Mouse (Mus musculus): ENCODE results near the gene Lama4. TPM values are rescaled to one million over a fixed set of nuclear protein-coding genes. Genes with fewer than 3 reads are reported as not detected.

The Lama4 gene
- polyA plus RNA-seq, 1 experiment from 2014 or later: 14.8 TPM

DNA sequence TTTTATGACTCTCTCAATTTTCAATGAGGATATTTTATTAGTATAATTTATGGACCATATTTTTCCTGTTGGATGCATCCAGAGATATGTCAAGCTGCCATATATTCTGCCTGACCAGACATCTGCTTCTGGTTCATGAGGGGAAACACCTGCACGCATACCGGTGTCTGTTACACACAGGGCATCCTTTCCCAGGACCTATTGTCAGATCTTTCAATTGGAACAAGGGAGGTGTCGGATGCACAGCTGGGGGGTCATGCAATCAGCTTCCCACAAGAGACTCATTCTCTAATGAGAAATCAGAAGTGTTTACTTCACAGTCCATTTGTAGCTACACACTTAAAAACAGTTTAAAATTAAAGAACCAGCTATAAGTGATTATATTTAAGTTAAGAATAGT is 20.7 kb downstream of the Lama4 start:
- Histone ChIP-seq H3K36me3 (ENCODE audit: control insufficient read depth, insufficient read depth, low read length) (no peaks in the 10 kb centered on the region), H3K4me1 (ENCODE audit: control insufficient read depth, insufficient read depth, low read length) (peaks cover 3% of the 10 kb centered on the region; the same call in 1 of the 2 replicates), H3K4me3 (ENCODE audit: low read depth, low read length) (no peak overlapping the region), H3K9me3 (ENCODE audit: control insufficient read depth, low read length) (no peaks in the 10 kb centered on the region), H3K27me3 (ENCODE audit: control insufficient read depth, insufficient read depth, low read length) (no peaks in the 10 kb centered on the region), H3K27ac (ENCODE audit: low read depth, low read length) (no peak overlapping the region), H3K9ac (ENCODE audit: low read length) (no peak overlapping the region), H3K4me2 (no peak overlapping the region)
- DNase-seq (ENCODE audit: low spot score, missing footprints) (no peak), ATAC-seq (ENCODE audit: low FRiP score) (no peak)
- WGBS: 71% methylated on average over 3 of the region's 3 CpGs

DNA sequence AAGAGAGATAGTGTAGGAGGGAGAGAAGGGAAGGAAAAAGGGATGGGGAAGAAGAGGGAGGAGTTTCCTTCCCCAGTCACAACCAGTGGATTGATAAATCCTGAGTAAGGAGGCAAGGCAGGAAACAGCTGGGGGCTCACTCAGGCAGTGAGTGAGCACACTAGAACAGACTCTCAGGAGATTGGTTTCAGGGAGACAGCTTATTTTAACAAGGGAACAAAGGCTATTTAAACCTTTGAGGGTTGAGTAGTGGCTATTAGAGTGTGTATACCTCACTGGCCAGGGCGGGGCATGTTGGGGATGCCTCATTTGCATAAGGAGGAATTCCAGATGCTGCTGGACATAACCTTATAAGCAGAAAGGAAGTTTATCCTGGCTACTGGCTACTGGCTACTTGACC is 27.5 kb downstream of the Lama4 start:
- Histone ChIP-seq H3K9ac (ENCODE audit: low read length) (no peak overlapping the region), H3K27ac (ENCODE audit: low read depth, low read length) (no peak overlapping the region)

DNA sequence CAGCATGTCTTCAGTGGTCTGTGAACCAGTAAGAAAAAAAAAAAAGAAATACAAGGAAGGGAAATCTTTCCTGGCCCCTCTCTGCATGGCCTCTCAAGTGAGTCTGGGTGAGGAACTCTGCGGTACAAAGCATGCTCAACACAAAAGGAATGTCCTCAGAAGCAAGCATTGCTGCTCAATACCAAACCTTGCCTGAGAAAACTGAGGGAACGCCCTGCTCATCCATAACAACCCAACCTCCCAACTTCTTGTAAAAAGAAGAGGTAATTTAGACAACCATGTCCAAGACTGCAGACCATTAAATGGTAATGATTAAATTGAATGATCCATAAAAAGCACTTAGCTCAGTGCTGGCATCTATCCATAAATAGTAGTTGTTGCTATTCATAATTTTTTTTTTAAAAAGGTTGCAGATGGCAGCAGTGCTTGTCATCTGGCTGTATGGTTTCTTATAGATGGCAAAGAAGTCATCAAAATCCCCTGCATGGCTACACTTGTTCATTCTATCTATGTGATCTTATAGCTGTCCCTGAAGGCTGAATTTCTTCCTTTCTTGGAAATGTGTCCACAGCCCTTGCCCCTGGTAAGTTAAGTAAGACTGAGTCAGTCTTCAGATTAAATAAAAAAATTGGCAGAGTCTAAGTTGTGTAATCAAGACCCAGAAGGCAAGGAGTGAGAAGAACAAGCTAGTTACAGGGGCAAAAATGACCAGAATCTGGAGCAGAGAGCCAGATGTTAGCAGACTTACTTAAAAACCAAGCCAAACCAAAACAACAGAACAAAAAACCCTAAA is 28.5 kb downstream of the Lama4 start:
- no peaks in the 10 kb centered on the region for H3K36me3 ChIP-seq (ENCODE audit: control insufficient read depth, insufficient read depth, low read length)
- DNase-seq (ENCODE audit: low spot score, missing footprints) (no peak), ATAC-seq (ENCODE audit: low FRiP score) (no peak)
- no peaks in the 10 kb centered on the region for H3K4me1 ChIP-seq (ENCODE audit: control insufficient read depth, insufficient read depth, low read length)
- no peak overlapping the region for H3K9ac ChIP-seq (ENCODE audit: low read length)
- no peaks in the 10 kb centered on the region for H3K9me3 ChIP-seq (ENCODE audit: control insufficient read depth, low read length)
- H3K4me3 ChIP-seq (ENCODE audit: low read depth, low read length): no peak overlapping the region
- 81% methylated on average over 2 of the region's 2 CpGs for WGBS
- no peak overlapping the region for H3K27ac ChIP-seq (ENCODE audit: low read depth, low read length)
- no peak overlapping the region for H3K4me2 ChIP-seq
- no peaks in the 10 kb centered on the region for H3K27me3 ChIP-seq (ENCODE audit: control insufficient read depth, insufficient read depth, low read length)

More for the DNA sequence above, 27.5 kb downstream of the Lama4 start:
- H3K4me3 ChIP-seq (ENCODE audit: low read depth, low read length): no peak overlapping the region
- no peak for ATAC-seq (ENCODE audit: low FRiP score)
- H3K36me3 ChIP-seq (ENCODE audit: control insufficient read depth, insufficient read depth, low read length): no peaks in the 10 kb centered on the region
- DNase-seq (ENCODE audit: low spot score, missing footprints): no peak
- 88% methylated on average over 1 of the region's 1 CpGs for WGBS
- no peaks in the 10 kb centered on the region for H3K4me1 ChIP-seq (ENCODE audit: control insufficient read depth, insufficient read depth, low read length)
- H3K27me3 ChIP-seq (ENCODE audit: control insufficient read depth, insufficient read depth, low read length): no peaks in the 10 kb centered on the region
- H3K9me3 ChIP-seq (ENCODE audit: control insufficient read depth, low read length): no peaks in the 10 kb centered on the region
- H3K4me2 ChIP-seq: no peak overlapping the region

DNA sequence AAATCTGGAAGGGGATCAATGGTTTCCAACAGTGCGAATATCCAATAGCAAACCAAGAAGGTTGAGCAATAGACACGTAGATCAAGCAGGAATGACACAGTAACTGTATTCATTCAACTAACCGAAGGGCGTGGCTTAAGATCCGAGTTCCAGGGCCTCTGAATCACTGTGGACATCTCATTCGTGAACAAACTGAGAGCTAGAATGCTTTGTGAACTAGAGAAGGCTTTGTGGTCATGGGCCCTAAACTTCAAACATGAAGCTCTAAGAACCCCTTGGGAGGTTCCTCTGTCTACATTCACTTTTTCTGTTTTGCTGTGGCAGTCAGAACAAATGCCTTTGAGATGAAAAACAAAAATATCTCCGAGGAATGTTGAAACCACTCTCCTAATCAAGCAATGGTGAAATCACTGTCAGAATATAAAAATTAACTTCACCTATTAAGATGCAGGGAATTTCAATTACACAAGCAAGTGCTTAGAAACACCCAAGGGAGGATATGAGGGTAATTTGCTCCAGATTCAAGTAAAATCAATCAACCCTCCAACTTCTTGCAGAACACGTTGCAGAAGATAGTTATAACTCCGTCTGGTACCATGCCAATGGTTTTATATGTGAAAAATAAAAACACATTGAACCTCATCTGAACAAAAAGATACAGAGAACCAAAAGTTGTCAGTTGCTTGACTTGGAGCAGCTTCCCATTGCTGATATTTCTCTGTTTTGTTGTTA is 29.6 kb downstream of the Lama4 start:
- Histone ChIP-seq H3K9ac (ENCODE audit: low read length) (no peak overlapping the region), H3K27ac (ENCODE audit: low read depth, low read length) (no peak overlapping the region), H3K9me3 (ENCODE audit: control insufficient read depth, low read length) (no peaks in the 10 kb centered on the region), H3K4me2 (no peak overlapping the region), H3K4me3 (ENCODE audit: low read depth, low read length) (no peak overlapping the region), H3K36me3 (ENCODE audit: control insufficient read depth, insufficient read depth, low read length) (no peaks in the 10 kb centered on the region), H3K27me3 (ENCODE audit: control insufficient read depth, insufficient read depth, low read length) (no peaks in the 10 kb centered on the region), H3K4me1 (ENCODE audit: control insufficient read depth, insufficient read depth, low read length) (no peaks in the 10 kb centered on the region)
- DNase-seq (ENCODE audit: low spot score, missing footprints): no peak
- no peak for ATAC-seq (ENCODE audit: low FRiP score)
- WGBS: 90% methylated on average over 9 of the region's 9 CpGs

DNA sequence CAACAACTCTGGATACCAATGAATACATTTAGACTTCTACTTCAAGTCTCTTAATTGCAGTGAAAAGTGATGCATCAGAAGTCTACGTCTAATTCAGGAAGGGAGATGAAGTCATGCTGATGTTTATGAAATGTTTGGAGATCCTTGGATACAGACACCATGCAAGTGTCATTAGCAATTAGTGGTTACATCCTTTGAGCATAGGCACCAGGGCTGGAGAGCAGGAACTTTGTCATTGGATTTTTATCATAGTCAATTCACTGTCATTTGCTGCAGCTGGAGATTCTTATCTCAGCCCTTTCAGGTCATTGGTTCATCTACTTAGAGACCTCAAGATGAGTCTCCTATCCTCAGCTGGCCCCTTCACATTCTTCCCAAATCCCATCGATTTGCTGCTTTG is 30.6 kb downstream of the Lama4 start:
- DNase-seq (ENCODE audit: low spot score, missing footprints) (no peak), ATAC-seq (ENCODE audit: low FRiP score) (no peak)
- WGBS: 84% methylated on average over 2 of the region's 2 CpGs
- Histone ChIP-seq H3K4me3 (ENCODE audit: low read depth, low read length) (no peak overlapping the region), H3K27ac (ENCODE audit: low read depth, low read length) (no peak overlapping the region), H3K4me1 (ENCODE audit: control insufficient read depth, insufficient read depth, low read length) (no peaks in the 10 kb centered on the region), H3K9me3 (ENCODE audit: control insufficient read depth, low read length) (no peaks in the 10 kb centered on the region), H3K36me3 (ENCODE audit: control insufficient read depth, insufficient read depth, low read length) (no peaks in the 10 kb centered on the region), H3K4me2 (no peak overlapping the region), H3K27me3 (ENCODE audit: control insufficient read depth, insufficient read depth, low read length) (no peaks in the 10 kb centered on the region), H3K9ac (ENCODE audit: low read length) (no peak overlapping the region)

DNA sequence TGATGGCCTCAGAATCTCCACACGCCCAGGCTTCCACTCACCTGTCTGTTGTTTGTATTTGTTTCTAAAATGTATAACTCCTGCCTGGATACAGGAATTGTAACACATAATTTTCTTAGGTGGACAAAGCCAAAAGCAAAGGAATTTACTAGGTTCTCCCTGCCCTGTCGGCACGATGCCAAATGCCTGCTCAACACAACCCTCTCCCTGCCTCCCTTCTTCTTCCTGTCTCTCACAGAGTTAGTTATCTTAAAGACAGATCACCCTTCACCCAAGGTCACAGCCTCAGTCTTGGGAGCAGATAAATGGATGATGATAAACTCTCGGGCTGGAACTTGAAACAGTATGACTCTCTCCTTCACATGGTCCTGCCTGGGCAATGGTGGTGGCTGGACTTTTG is 35.6 kb downstream of the Lama4 start:
- no peak for DNase-seq (ENCODE audit: low spot score, missing footprints)
- H3K4me3 ChIP-seq (ENCODE audit: low read depth, low read length): no peak overlapping the region
- 91% methylated on average over 4 of the region's 4 CpGs for WGBS
- no peaks in the 10 kb centered on the region for H3K27me3 ChIP-seq (ENCODE audit: control insufficient read depth, insufficient read depth, low read length)
- H3K4me2 ChIP-seq: no peak overlapping the region
- no peaks in the 10 kb centered on the region for H3K9me3 ChIP-seq (ENCODE audit: control insufficient read depth, low read length)
- ATAC-seq (ENCODE audit: low FRiP score): no peak
- no peaks in the 10 kb centered on the region for H3K36me3 ChIP-seq (ENCODE audit: control insufficient read depth, insufficient read depth, low read length)
- no peaks in the 10 kb centered on the region for H3K4me1 ChIP-seq (ENCODE audit: control insufficient read depth, insufficient read depth, low read length)
- no peak overlapping the region for H3K9ac ChIP-seq (ENCODE audit: low read length)
- no peak overlapping the region for H3K27ac ChIP-seq (ENCODE audit: low read depth, low read length)

DNA sequence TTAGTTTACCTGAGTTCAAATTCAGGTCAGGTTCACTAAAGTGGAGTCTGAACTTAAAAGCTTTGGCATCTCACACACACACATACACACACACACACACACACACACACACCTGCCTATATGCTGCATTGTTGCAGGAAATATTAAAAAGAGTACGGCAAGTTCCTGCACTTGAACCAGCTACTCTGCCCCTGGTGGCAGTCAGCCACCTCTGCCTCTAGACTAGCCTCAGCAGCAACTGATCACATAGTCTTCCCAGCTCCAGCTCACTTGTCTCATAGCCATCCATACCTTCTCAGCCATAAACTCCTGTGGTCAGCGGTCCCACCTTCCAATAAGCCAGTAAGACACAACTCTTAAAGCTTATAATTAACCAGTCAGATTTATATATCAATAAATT is 37.2 kb downstream of the Lama4 start:
- Histone ChIP-seq H3K36me3 (ENCODE audit: control insufficient read depth, insufficient read depth, low read length) (no peaks in the 10 kb centered on the region), H3K27me3 (ENCODE audit: control insufficient read depth, insufficient read depth, low read length) (no peaks in the 10 kb centered on the region), H3K4me3 (ENCODE audit: low read depth, low read length) (no peak overlapping the region), H3K9ac (ENCODE audit: low read length) (no peak overlapping the region), H3K4me2 (no peak overlapping the region), H3K4me1 (ENCODE audit: control insufficient read depth, insufficient read depth, low read length) (no peaks in the 10 kb centered on the region), H3K27ac (ENCODE audit: low read depth, low read length) (no peak overlapping the region), H3K9me3 (ENCODE audit: control insufficient read depth, low read length) (no peaks in the 10 kb centered on the region)
- no peak for ATAC-seq (ENCODE audit: low FRiP score)
- WGBS: 84% methylated on average over 2 of the region's 2 CpGs
- peak; percentile 35 for DNase-seq (ENCODE audit: low spot score, missing footprints)

DNA sequence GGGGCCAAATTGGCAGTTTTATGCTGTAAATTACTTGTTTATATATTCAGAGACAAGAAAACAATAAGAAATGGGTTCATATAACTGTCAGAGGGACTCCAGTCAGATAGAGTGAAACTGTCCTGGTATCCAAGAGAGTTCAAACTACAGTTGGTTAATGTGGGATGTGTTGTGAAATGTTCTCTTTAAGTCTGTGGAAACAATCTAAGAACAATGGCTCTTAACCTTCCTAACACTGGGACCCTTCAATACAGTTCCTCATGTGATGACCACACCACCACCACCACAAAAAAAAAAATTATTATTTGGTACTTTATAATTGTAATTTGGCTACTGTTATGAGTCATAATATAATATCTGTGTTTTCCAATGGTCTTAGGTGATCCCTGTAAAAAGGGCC is 38.2 kb downstream of the Lama4 start:
- H3K27me3 ChIP-seq (ENCODE audit: control insufficient read depth, insufficient read depth, low read length): no peaks in the 10 kb centered on the region
- H3K36me3 ChIP-seq (ENCODE audit: control insufficient read depth, insufficient read depth, low read length): no peaks in the 10 kb centered on the region
- DNase-seq (ENCODE audit: low spot score, missing footprints): no peak
- no peak overlapping the region for H3K4me3 ChIP-seq (ENCODE audit: low read depth, low read length)
- no peak for ATAC-seq (ENCODE audit: low FRiP score)
- H3K9ac ChIP-seq (ENCODE audit: low read length): no peak overlapping the region
- no peak overlapping the region for H3K27ac ChIP-seq (ENCODE audit: low read depth, low read length)
- H3K4me1 ChIP-seq (ENCODE audit: control insufficient read depth, insufficient read depth, low read length): no peaks in the 10 kb centered on the region
- H3K4me2 ChIP-seq: no peak overlapping the region
- H3K9me3 ChIP-seq (ENCODE audit: control insufficient read depth, low read length): no peaks in the 10 kb centered on the region

DNA sequence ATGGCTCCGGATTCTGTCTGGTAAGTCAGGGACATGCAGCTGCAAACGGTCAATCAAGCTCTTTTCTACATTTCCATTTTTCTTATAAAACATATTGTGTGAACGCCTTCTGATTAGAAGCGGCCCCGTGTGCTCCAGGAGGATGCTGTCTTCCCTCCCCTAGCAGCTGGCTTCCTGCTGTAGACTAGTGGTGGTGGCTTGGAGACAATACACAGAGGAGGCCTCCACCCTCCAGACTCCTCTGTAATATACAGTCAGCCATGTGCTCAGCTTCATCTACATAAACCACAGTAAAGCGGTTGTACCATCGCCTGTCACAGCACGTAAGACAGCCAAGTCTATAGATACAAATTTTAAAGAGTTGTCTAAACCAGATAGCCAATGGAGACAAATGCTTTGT is 40.2 kb downstream of the Lama4 start:
- no peaks in the 10 kb centered on the region for H3K4me1 ChIP-seq (ENCODE audit: control insufficient read depth, insufficient read depth, low read length)
- H3K4me2 ChIP-seq: no peak overlapping the region
- no peak for ATAC-seq (ENCODE audit: low FRiP score)
- no peaks in the 10 kb centered on the region for H3K9me3 ChIP-seq (ENCODE audit: control insufficient read depth, low read length)
- 94% methylated on average over 8 of the region's 8 CpGs for WGBS
- H3K27me3 ChIP-seq (ENCODE audit: control insufficient read depth, insufficient read depth, low read length): no peaks in the 10 kb centered on the region
- no peak overlapping the region for H3K9ac ChIP-seq (ENCODE audit: low read length)
- no peak for DNase-seq (ENCODE audit: low spot score, missing footprints)
- no peak overlapping the region for H3K4me3 ChIP-seq (ENCODE audit: low read depth, low read length)
- H3K36me3 ChIP-seq (ENCODE audit: control insufficient read depth, insufficient read depth, low read length): no peaks in the 10 kb centered on the region
- H3K27ac ChIP-seq (ENCODE audit: low read depth, low read length): no peak overlapping the region
